Mouse (Mus musculus): ENCODE measurements at regions not wholly inside any gene's neighbourhood (a gene's known extent, or its start where the extent isn't known, plus 50 kb on each side); places are given as distances from the start of the nearest gene placed in this dataset.

DNA sequence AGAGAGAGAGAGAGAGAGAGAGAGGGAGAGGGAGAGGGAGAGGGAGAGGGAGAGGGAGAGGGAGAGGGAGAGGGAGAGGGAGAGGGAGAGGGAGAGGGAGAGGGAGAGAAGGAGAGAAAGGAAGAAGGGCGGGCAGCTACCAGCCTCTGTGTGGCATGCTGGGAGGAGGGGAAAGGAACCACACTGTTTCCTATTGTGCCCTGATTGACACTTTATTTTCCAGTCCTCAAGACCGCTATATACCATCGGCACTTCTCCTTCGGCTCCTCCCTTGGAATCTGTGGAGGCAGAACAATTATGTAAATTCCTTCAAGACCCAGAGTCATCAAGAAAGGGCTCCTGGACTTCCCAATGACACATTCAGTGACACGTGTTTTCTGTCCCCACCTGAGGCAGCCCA is 67.8 kb upstream of the Gpr12 start:
- TF ChIP-seq CTCF (conservative IDR thresholded peaks at IDR 0.05; ENCODE audit: low read length): no peak
- TF ChIP-seq NANOG (IDR thresholded peaks at IDR 0.05; ENCODE audit: borderline replicate concordance, low read length): no peak
